Mouse (Mus musculus): Measurements from ENCODE around the gene Mafb.

DNA sequence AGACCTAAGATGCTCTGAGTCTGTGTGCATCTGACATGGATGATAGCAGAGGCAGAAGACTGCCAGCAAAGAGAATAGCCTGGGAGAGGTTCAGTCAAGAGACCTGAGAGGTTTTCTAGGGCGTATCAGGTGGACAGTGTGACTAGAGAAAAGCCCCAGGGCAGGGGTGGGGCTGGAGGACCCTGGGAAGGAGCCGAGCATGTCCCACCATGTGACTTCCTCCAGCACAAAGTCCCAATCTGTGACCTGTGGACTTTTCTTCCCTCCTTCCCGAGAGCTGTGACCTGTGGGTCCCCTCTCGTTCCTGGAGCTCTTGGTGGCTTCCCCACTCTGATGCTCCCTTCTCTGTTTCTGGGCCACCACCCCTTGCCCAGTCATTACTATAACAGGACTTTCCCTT lies 26.7 kb downstream of the Mafb start:
- TF ChIP-seq CTCF (IDR thresholded peaks at IDR 0.05; ENCODE audit: borderline replicate concordance, insufficient read depth, low read depth, low read length), result no peak
- TF ChIP-seq POLR2A (IDR thresholded peaks at IDR 0.05; ENCODE audit: borderline replicate concordance, insufficient read depth, low read length), result no peak
